Mouse (Mus musculus) brain, embryonic 14.5 days (tissue): ENCODE measurements around the gene Dusp3.

ENCODE experiments used
- CTCF ChIP-seq: fragments of 200-500 bp; IDR thresholded peaks from 2 replicates; pipeline ENCODE4 v1.5.1; 2012; ENCODE audit warnings: inconsistent platforms, mild to moderate bottlenecking, moderate library complexity, borderline replicate concordance; ENCODE audit not compliant: insufficient read depth, insufficient read length; ENCODE audit errors: extremely low read depth
- POLR2A ChIP-seq: fragments of 200-500 bp; IDR thresholded peaks from 2 replicates; pipeline ENCODE4 v1.6.1; 2012; ENCODE audit warnings: mild to moderate bottlenecking, inconsistent platforms, borderline replicate concordance; ENCODE audit not compliant: poor library complexity, insufficient read depth, insufficient read length, severe bottlenecking; ENCODE audit errors: extremely low read depth

DNA sequence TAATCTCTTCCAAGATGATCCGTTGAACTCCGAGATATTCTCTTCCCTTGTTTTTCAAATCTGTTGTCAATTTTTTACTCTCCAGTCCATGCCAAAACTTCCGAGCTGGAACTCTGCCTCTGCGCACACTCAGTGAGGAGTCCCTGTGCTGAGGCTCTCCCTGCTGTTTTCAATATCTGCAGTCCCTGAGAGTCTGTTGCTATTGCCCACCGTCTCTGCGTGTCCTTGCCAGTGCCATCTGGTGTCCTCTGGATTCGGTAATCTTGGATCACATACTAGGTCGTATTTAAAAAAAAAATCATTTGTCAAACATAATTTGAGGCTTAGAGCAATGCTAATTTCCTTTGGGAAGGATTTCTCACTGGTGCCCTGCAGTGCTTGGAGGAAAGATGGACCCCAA, 48.1 kb upstream of the Dusp3 start:
- TF ChIP-seq CTCF (no peak), POLR2A (no peak)
